In the genomic region with DNA sequence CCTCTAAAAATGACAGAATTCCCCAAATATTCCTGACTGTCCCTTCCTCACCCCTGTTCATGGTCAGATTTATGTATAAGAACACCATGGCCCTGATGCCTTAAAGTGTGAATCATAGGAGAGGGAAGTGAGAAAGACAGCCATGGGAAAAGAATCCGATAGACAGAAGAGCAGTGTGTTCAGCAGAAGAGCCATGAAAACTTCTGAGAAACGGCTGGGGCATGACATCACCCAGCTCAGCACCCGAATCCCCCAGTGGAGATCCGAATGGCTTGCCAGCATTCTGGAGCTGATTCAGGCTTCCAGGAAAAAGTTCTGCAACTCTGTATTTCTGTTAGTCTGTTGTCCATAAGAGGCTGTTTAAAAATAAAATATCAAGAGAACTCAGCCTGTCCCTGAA, we compare ENCODE assay signal across 11 mouse cellular contexts.
DNase-seq lines count a peak whose midpoint lies in the region; ATAC-seq lines count a peak whose summit lies in the region.
"Had no signal": no experiment of that assay in that cellular context is flagged by ENCODE, and none has a peak within 500 bp of the region (broad histone marks: within the 10 kb centered on the region; RNA-seq: fewer than 3 reads in every experiment).

No protein-coding gene starts in this region.

- no peak overlapping the region for H3K4me3 ChIP-seq in heart, embryonic 10.5 days
- no peak overlapping the region for H3K4me3 ChIP-seq in intestine, embryonic 16.5 days (ENCODE audit: low read length)
- H3K4me3 ChIP-seq: limb, embryonic 10.5 days; lung, embryonic 15.5 days had no signal

- no peak overlapping the region for H3K4me2 ChIP-seq in intestine, embryonic 16.5 days (ENCODE audit: low read depth, low read length)
- H3K4me2 ChIP-seq: lung, embryonic 15.5 days had no signal

- WGBS in heart, embryonic 10.5 days = 64% methylated on average over 4 of the region's 4 CpGs
- 56% methylated on average over 4 of the region's 4 CpGs for WGBS in intestine, embryonic 16.5 days

- peak; percentile 94 for DNase-seq in heart, adult 11 months
- no peak for DNase-seq in heart, embryonic 10.5 days (ENCODE audit: low spot score)
- peak; percentile 73 for DNase-seq in Muller cell, postnatal 12 days (ENCODE audit: inconsistent ontology term)
- DNase-seq in gastrocnemius, postnatal 10 days = peak; percentile 25
- DNase-seq in embryo, embryonic 10 days (ENCODE audit: low spot score) = no peak
- DNase-seq in cerebellum, postnatal 25 days = no peak
- DNase-seq in B cell, adult 2 months = no peak
- DNase-seq: cerebellum, adult 2 months had no signal

- no peaks in the 10 kb centered on the region for H3K4me1 ChIP-seq in heart, embryonic 10.5 days
- peaks cover 3% of the 10 kb centered on the region; the same call in 1 of the 2 replicates for H3K4me1 ChIP-seq in intestine, embryonic 16.5 days (ENCODE audit: control insufficient read depth, insufficient read depth, low read length)
- H3K4me1 ChIP-seq: limb, embryonic 10.5 days; lung, embryonic 15.5 days had no signal

- H3K27ac ChIP-seq in heart, embryonic 10.5 days = no peak overlapping the region
- peak overlapping the region; percentile 14; the same call in 1 of the 2 replicates for H3K27ac ChIP-seq in intestine, embryonic 16.5 days (ENCODE audit: low read length)
- H3K27ac ChIP-seq: limb, embryonic 10.5 days; lung, embryonic 15.5 days had no signal

- no peaks in the 10 kb centered on the region for H3K27me3 ChIP-seq in heart, embryonic 10.5 days (ENCODE audit: insufficient read depth, poor library complexity, severe bottlenecking)
- no peaks in the 10 kb centered on the region for H3K27me3 ChIP-seq in intestine, embryonic 16.5 days (replicated peaks; ENCODE audit: control insufficient read depth, insufficient read depth, low read length)
- H3K27me3 ChIP-seq: lung, embryonic 15.5 days had no signal

- H3K9me3 ChIP-seq in heart, embryonic 10.5 days = no peaks in the 10 kb centered on the region
- no peaks in the 10 kb centered on the region for H3K9me3 ChIP-seq in intestine, embryonic 16.5 days (ENCODE audit: control insufficient read depth, low read length)
- H3K9me3 ChIP-seq: limb, embryonic 10.5 days; lung, embryonic 15.5 days had no signal

- no peak overlapping the region for H3K9ac ChIP-seq in intestine, embryonic 16.5 days (ENCODE audit: low read depth, low read length)
- H3K9ac ChIP-seq: lung, embryonic 15.5 days had no signal

- ATAC-seq in intestine, embryonic 16.5 days = no peak

- H3K36me3 ChIP-seq in heart, embryonic 10.5 days = no peaks in the 10 kb centered on the region
- H3K36me3 ChIP-seq in intestine, embryonic 16.5 days (ENCODE audit: control insufficient read depth, insufficient read depth, low read length) = no peaks in the 10 kb centered on the region
- H3K36me3 ChIP-seq: limb, embryonic 10.5 days; lung, embryonic 15.5 days had no signal

Comparison
In these comparisons a context has a peak if more than half of its experiments do, and no peak if none do; other contexts are left out.
1. DNase-seq: peak in heart, adult 11 months (single experiment), Muller cell, postnatal 12 days (single experiment) and gastrocnemius, postnatal 10 days (single experiment); none in heart, embryonic 10.5 days (single experiment), embryo, embryonic 10 days (single experiment), cerebellum, postnatal 25 days (0 of 2) and B cell, adult 2 months (0 of 2).